Comparison of ENCODE assay signal across 8 mouse cellular contexts in genomic region chr10:79996272-79997033, GRCm38 (mm10). TPM values are rescaled to one million over a fixed set of nuclear protein-coding genes. Genes with fewer than 3 reads are reported as not detected.
DNase-seq lines count a peak whose midpoint lies in the region; ATAC-seq lines count a peak whose summit lies in the region.

TSS of gene Abca7 (plus strand) at chr10:79996494.

- H3K9ac ChIP-seq in hindbrain, embryonic 13.5 days = peak within 1 kb of the TSS; percentile 63

- WGBS in hindbrain, embryonic 13.5 days = under 1% methylated on average over 34 of the region's 34 CpGs

- H3K4me1 ChIP-seq in hindbrain, embryonic 13.5 days (replicated peaks) = peaks cover 25% of the 10 kb centered on the region

- H3K36me3 ChIP-seq in hindbrain, embryonic 13.5 days = 0 out of 2 replicates have a peak, but pooled peaks cover 5% of the 10 kb centered on the region

- H3K4me2 ChIP-seq in hindbrain, embryonic 13.5 days = peak within 1 kb of the TSS; percentile 73

- DNase-seq in R1 (ENCODE audit: low read depth, low spot score) = peak; percentile 96
- peak; percentile 99 to 100 for DNase-seq in cerebellum, postnatal 14 days
- DNase-seq in frontal cortex, postnatal 14 days (ENCODE audit: low spot score in 2 of 2) = peak; percentile 89 to 96
- peak; percentile 96 to 99 for DNase-seq in layer of hippocampus, postnatal 25 days (ENCODE audit: extremely low spot score in 1 of 2, low spot score in 1 of 2)
- peak; percentile 99 for DNase-seq in lung, postnatal 14 days
- peak; percentile 96 for DNase-seq in ovary, postnatal 36 days (ENCODE audit: low spot score)
- peak; percentile 99 for DNase-seq in thymus, postnatal 14 days

- H3K9me3 ChIP-seq in hindbrain, embryonic 13.5 days = 0 out of 2 replicates have a peak, but pooled peaks cover 3% of the 10 kb centered on the region

- ATAC-seq in hindbrain, embryonic 13.5 days (ENCODE audit: low FRiP score) = peak; percentile 87

- H3K27me3 ChIP-seq in hindbrain, embryonic 13.5 days = peaks cover 38% of the 10 kb centered on the region

- peak within 1 kb of the TSS; percentile 46 for H3K4me3 ChIP-seq in hindbrain, embryonic 13.5 days

- peak within 1 kb of the TSS; percentile 80 for H3K27ac ChIP-seq in hindbrain, embryonic 13.5 days

RNA-seq across cellular contexts. Expression of gene Abca7, which starts in this region (rescaled TPM):
- polyA plus RNA-seq in hindbrain, embryonic 13.5 days (2015; fragmentation: Nextera tagmentation; extraction: Ambion mirVana) = 5.2 and 6.1 TPM in 2 replicates
- 10 to 100 TPM in 1 of 2 experiments, 1 to 10 TPM in 1; 9.6 to 10.2 TPM for total RNA-seq in layer of hippocampus, postnatal 25 days (2021)

Comparison
In these comparisons a context has a peak if more than half of its experiments do, and no peak if none do; other contexts are left out.
1. Peak in every context shown above with its lines: DNase-seq, ATAC-seq, H3K4me3 ChIP-seq and H3K27ac ChIP-seq.